Mouse (Mus musculus): ENCODE results near the gene Mamdc2.

DNA sequence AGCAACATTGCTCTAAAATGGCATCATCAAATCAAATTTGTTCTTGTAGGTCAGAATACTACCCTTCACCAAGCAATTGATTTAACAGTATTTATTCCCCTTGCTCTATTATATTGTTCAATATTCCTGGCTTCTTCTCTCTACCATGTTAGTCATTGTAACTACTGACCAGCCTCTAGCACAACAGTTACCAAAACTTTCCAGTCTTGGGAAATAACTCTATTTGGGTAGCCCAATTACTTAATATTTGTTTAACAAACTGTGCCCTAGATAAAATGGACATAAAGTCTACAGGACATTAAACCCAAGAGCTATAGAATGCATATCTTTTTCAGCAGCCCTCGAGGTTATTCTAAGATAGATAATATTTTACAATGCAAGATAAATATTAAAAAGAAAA, 159.0 kb downstream of the Mamdc2 start:
- TF ChIP-seq POLR2A (IDR thresholded peaks at IDR 0.05; ENCODE audit: borderline replicate concordance, low read depth, low read length) (no peak), CTCF (IDR thresholded peaks at IDR 0.05; ENCODE audit: low read depth, low read length) (no peak)
